Mouse (Mus musculus) mature B cell (primary cell): ENCODE data around the gene Lhpp.
"Not testable (repeated sequence)": the region's sequence is repeated elsewhere in the genome, so short reads cannot be mapped to it uniquely, and the experiment has no call there.

Source experiments
- in situ Hi-C: fragments of 300-500 bp; cut with MboI; formaldehyde crosslinking; loops from 2 replicates; pipeline ENCODE4 v1.14.3; 2019

The Lhpp gene

GRCm38 (mm10) chr7:132644605-132645279 lies 34.3 kb downstream of the Lhpp start:
- in situ Hi-C loops: no loop called here

DNA sequence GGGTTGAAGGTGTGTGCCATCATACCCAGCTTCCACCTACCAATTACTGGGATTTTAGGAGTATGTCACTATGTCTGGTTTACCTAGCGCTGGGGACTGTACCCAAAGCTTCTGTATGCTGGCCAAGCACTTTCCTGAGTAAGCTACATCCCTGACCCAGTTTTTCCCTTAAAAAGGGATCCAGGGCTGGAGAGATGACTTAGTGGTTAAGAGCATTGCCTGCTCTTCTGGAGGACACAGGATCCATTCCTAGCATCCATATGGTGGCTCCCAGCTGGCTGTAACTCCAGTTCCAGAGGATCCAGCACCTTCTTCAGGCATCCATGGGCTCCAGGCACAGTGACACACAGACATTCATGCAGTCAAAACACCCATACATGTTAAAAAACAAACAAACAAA lies 36.1 kb downstream of the Lhpp start:
- in situ Hi-C loops: no loop called here

- in situ Hi-C loops: loop anchor here (10.0 kb wide), 2 partner anchors 240 to 350 kb away; no protein-coding TSS in a partner anchor
Measured at GRCm38 (mm10) chr7:132654412-132654811, 44.0 kb downstream of the Lhpp start.

- in situ Hi-C loops: loop anchor here (10.0 kb wide), 2 partner anchors 239 to 349 kb away; no protein-coding TSS in a partner anchor
Measured at GRCm38 (mm10) chr7:132656075-132656474, 45.6 kb downstream of the Lhpp start.

DNA sequence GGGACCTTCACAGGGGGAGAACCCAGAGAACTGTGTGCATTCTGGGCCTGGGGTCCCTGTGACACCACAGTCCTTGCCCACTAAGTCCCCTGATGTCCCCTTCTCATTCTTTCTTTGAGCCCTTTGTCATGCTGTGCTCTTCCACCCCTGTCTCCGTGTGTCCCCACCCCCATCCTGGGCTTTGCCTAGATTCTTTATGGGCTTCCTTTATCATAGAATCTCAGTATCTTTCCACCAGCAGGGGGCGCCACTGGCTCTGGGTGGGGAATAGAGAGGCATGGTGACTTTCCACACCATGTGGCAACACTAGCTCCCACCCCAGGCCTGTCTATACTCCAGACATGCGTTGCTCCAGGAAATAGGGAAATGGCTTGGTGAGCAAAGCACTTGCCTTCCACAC lies 46.1 kb downstream of the Lhpp start:
- in situ Hi-C loops: loop anchor here (10.0 kb wide), 2 partner anchors 238 to 348 kb away; no protein-coding TSS in a partner anchor

- in situ Hi-C loops: loop anchor here (10.0 kb wide), 2 partner anchors 237 to 347 kb away; no protein-coding TSS in a partner anchor
Measured at GRCm38 (mm10) chr7:132657371-132658057, 47.1 kb downstream of the Lhpp start.

- in situ Hi-C loops: loop anchor here (10.0 kb wide), 2 partner anchors 237 to 347 kb away; no protein-coding TSS in a partner anchor
Measured at GRCm38 (mm10) chr7:132658058-132658450, 47.6 kb downstream of the Lhpp start.

- in situ Hi-C loops: loop anchor here (10.0 kb wide), 2 partner anchors 236 to 346 kb away; no protein-coding TSS in a partner anchor
Measured at GRCm38 (mm10) chr7:132658688-132659087, 48.2 kb downstream of the Lhpp start.

- in situ Hi-C loops: loop anchor here (10.0 kb wide), 2 partner anchors 235 to 345 kb away; no protein-coding TSS in a partner anchor
Measured at GRCm38 (mm10) chr7:132659633-132660032, 49.2 kb downstream of the Lhpp start.

DNA sequence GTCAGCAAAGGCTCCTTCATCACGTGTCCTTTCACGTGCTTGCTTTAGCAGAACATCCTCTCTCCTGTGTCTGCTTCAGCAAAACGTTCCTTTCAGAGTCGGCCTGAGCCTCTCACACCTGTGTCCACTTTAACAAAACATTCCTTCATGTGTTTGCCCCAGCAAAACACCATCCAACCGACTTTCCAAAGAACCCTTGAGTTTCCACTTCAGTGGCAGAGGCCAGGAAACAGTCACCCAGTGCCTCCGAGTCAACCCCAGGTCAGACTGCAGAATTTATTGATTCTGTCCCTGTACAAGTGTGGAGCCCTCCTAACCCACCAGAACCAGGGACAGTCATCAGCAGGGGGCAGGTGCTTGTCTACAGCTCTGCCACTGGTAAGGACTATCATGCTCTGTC lies 52.4 kb downstream of the Lhpp start:
- in situ Hi-C loops: not testable (repeated sequence)

DNA sequence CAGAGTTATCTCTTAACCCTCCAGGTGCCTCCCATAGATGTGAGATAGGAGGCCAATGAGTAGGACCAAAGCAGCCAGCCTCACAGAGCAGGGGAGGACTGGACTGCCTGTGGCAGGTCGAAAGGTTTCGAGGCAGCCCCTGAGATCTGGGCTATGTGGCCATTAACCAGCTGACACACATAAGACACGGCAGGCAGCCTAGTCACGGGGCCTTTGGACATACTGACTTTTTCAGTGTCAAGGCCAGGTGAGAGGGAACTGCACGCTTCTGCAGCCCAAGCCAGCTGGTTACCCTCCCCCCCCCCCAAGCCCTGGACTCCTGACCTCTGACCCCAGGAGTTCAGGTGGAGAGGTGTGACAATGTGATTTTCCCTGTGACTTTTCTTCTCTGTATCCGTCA lies 54.4 kb downstream of the Lhpp start:
- in situ Hi-C loops: no loop called here

- in situ Hi-C loops: no loop called here
Measured at GRCm38 (mm10) chr7:132665664-132666382, 55.4 kb downstream of the Lhpp start.

GRCm38 (mm10) chr7:132666516-132666915 lies 56.1 kb downstream of the Lhpp start:
- in situ Hi-C loops: no loop called here

GRCm38 (mm10) chr7:132668604-132669003 lies 58.2 kb downstream of the Lhpp start:
- in situ Hi-C loops: no loop called here

DNA sequence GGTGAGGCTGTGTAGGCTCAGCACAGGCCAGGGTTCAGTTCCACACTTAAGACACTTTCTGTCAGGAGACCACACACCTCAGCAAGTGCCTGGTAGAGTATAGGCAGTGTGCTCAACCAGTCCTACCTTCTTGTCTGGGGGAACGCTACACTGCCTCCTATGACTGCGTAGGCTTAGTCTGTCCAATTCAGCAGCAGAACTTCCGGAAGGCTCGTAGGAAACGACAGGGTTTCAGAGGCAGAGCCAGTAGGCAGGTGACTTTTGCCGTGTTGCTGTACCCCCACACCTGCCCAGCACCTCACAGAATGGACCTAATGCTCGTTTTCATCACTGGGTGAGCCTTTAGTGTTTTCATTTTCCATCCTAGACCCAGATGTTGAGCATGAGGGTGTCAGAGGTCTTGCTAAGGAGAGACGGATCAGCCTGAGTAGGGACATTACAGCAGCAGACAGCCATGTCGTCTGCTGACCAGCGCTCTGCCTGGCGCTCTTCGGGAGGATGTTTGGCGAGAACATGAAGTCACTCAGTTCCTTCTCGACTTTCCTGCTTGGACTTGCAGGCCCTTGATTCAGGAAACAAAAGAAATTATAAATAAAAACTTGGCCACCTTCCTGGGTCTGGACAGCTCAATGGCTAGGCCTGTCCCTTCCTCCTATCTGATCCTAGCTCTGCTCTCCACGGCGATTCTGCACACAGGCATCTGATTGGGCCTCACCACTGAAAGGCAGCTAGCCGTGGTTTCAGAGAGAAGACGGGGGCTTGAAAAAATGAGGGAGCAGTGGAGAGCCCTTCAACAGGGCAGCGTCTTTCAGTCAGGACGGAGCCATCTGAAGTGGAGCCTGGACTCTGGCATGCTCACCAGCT lies 59.8 kb downstream of the Lhpp start:
- in situ Hi-C loops: no loop called here

- in situ Hi-C loops: no loop called here
Measured at GRCm38 (mm10) chr7:132670863-132671165, 60.4 kb downstream of the Lhpp start.

DNA sequence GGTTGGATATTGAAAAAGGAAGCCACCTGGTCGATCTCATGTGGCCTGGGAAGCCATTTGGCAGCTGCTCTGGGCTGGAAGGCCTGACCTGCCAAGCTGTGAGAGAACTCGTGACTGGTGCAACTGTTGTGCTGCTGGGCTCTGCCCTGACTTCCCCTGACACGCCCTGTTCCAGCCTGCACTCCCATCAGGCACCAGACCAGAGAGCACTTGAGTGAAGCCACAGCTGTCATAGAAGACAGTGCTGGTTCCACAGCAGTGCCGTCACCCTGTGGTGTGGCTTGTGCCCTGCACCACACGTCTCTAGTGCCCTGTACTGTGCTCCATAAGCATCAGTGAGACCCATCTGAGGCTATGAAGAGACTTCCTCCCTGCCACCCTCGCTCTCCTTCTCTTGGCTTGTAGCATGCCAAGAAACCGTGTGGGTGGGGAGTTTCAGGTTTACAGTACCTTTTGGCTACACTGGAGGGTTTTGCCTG lies 62.1 kb downstream of the Lhpp start:
- in situ Hi-C loops: no loop called here

DNA sequence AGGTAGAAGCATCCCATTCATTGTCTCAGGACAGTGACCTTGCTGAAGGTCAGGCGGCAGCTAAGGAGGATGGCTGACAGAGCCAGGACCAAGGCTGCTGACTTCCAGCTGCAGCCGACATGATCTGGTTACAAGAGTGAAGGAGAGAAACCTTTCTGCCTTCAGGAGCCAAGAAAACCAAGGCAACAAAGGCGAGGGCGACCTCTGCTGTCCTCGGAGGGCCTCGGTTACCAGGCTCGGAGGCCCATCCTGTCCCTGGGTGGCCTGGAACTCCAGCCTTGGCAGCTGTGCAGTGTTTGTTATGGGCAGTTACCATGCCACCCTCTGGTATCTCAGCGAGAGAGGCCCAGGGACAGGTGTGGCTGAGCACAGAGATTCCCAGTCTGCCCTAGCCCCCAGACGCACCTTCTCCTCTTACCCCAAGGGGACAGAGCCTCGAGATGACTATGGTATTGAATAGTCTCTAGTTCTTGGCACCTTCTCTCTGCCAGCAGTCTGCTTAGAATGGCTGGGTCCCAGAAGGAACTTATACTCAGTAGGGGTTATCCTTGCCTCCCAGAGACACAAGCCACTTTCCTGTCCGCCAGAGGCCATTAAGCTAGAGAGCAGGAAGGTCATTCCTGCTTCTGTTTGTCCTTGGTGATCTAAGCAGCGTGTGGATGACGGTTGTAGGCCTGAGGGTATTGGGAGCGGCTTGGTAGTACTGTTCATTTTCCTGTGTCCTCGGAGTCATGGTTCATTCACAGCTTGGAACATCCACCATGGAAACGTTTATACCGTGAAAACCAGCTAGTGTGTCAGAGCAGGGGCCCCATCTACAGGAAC lies 63.7 kb downstream of the Lhpp start:
- in situ Hi-C loops: no loop called here

GRCm38 (mm10) chr7:132675922-132676321 lies 65.5 kb downstream of the Lhpp start:
- in situ Hi-C loops: no loop called here

DNA sequence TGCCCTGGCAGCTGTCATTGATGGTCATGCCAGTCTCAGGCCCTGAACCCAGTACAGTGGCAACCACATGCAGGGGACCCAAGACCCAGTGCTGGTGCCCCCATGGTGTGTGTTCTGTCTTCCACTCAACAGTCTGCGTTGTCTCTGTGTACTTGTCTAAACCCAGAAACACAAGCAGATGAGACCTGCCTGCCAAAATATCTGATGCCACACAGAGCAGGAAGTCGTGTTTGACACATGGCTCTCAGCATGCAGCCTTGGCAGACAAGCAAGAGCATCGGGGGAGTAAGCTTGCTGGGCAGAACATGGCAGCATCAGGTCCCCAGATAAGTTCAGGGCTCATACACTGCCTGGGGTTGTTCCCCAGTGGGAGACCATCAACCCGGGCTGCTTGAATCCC lies 68.7 kb downstream of the Lhpp start:
- in situ Hi-C loops: no loop called here

DNA sequence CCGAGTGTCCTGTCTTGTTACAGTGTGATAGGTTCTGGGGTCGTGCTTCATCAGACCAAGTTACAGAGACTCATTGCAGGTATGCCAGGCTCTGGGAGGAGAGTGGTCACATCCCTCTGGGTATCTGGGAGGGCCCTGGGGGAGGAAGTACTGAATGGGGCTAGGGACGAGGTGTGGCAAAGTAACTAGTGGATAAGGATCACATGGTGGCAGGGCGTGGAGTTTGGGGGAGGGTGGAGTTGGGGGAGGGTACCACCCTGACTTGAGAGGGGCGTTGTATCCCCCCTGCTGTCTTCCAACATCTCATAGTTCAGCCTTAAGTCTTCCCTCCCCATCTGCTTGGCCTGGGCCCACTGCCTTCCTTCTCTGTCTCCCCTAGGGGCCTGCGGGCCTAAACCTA lies 69.1 kb downstream of the Lhpp start:
- in situ Hi-C loops: no loop called here
